Mouse (Mus musculus): ENCODE measurements around the gene Tob1. TPM values are rescaled to one million over a fixed set of nuclear protein-coding genes. Genes with fewer than 3 reads are reported as not detected.

The Tob1 gene
- polyA plus RNA-seq, 1 experiment: 33.3 TPM

DNA sequence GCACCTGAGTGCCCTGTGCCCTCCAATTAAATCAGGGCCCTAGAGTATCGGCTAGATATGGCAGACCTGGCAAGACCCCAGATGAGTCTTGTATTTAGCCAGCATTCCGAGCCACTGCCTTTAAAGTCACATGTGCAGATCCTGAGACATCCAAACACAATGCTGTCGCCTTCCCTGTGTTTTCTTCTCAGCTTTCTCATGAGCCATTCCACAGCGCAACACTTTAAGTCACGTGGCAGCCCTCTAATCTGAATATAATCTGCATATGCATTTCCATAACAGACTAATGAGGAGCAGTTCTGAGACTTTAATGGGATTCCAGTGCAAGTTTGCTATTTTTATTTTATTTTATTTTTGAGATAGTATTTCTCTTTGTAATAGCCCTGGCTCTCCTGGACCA lies 44.5 kb downstream of the Tob1 start:
- Histone ChIP-seq H3K4me1 (ENCODE audit: control insufficient read depth, insufficient read depth, low read length) (peaks cover 7% of the 10 kb centered on the region), H3K4me3 (ENCODE audit: insufficient read depth, low read length) (no peak overlapping the region)
- TF ChIP-seq CTCF (IDR thresholded peaks at IDR 0.05; ENCODE audit: borderline replicate concordance, insufficient read depth, low read length): no peak
- TF ChIP-seq POLR2A (IDR thresholded peaks at IDR 0.05; ENCODE audit: low read depth, low read length): no peak

DNA sequence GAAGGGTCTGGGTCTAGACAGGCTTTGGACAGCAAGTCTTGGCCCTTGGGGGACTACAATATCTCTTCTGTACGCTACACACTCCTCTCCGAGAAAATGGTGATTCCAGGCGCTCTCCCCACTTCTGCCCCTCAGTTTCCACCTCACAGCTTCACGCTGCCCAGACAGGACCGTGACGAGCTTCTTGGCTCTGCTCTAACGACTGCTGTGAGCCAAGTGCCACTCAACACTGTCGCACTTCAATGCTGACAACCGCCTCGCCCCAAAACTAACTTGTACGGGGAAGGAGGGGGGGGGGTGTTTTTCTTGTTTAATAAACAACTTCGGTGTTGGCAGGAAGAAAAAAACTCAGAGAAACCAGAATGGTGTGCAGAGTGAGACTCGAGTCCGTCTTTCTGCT lies 46.7 kb downstream of the Tob1 start:
- no peak for TF ChIP-seq CTCF (IDR thresholded peaks at IDR 0.05; ENCODE audit: borderline replicate concordance, insufficient read depth, low read length)
- TF ChIP-seq POLR2A (IDR thresholded peaks at IDR 0.05; ENCODE audit: low read depth, low read length): no peak
- peaks cover 7% of the 10 kb centered on the region for H3K4me1 ChIP-seq (ENCODE audit: control insufficient read depth, insufficient read depth, low read length)
- H3K4me3 ChIP-seq (ENCODE audit: insufficient read depth, low read length): no peak overlapping the region
- H3K27ac ChIP-seq (ENCODE audit: insufficient read depth, low read length): no peak overlapping the region

More for the DNA sequence above, 44.5 kb downstream of the Tob1 start:
- H3K27ac ChIP-seq (ENCODE audit: insufficient read depth, low read length): no peak overlapping the region

GRCm38 (mm10) chr11:94259814-94260213 lies 48.6 kb downstream of the Tob1 start:
- H3K4me3 ChIP-seq (ENCODE audit: insufficient read depth, low read length): no peak overlapping the region
- H3K4me1 ChIP-seq (ENCODE audit: control insufficient read depth, insufficient read depth, low read length): no peaks in the 10 kb centered on the region
- H3K27ac ChIP-seq (ENCODE audit: insufficient read depth, low read length): no peak overlapping the region
- TF ChIP-seq CTCF (IDR thresholded peaks at IDR 0.05; ENCODE audit: borderline replicate concordance, insufficient read depth, low read length): no peak
- TF ChIP-seq POLR2A (IDR thresholded peaks at IDR 0.05; ENCODE audit: low read depth, low read length): no peak

- Histone ChIP-seq H3K27ac (ENCODE audit: insufficient read depth, low read length) (no peak overlapping the region), H3K4me1 (ENCODE audit: control insufficient read depth, insufficient read depth, low read length) (no peaks in the 10 kb centered on the region), H3K4me3 (ENCODE audit: insufficient read depth, low read length) (no peak overlapping the region)
- TF ChIP-seq POLR2A (IDR thresholded peaks at IDR 0.05; ENCODE audit: low read depth, low read length): no peak
- TF ChIP-seq CTCF (IDR thresholded peaks at IDR 0.05; ENCODE audit: borderline replicate concordance, insufficient read depth, low read length): no peak
Measured at GRCm38 (mm10) chr11:94261585-94262370, 50.5 kb downstream of the Tob1 start.

Other genes starting within 250 kb of the Tob1 start
- 222 and 270 TPM in 2 replicates for gene Gm20390, start 243.2 kb upstream of the Tob1 start, polyA plus RNA-seq (2011; ENCODE audit: insufficient read length, low read depth, missing spikeins)
- gene Nme1, start 242.9 kb upstream of the Tob1 start, polyA plus RNA-seq (2011; ENCODE audit: insufficient read length, low read depth, missing spikeins): 37.8 and 43.2 TPM in 2 replicates
- 93.7 and 103 TPM in 2 replicates for gene Spag9, start 215.4 kb upstream of the Tob1 start, polyA plus RNA-seq (2011; ENCODE audit: insufficient read length, low read depth, missing spikeins)
- 0.28 and 1.1 TPM in 2 replicates for gene Wfikkn2, start 34.6 kb downstream of the Tob1 start, polyA plus RNA-seq (2011; ENCODE audit: insufficient read length, low read depth, missing spikeins)
- not detected in 2 replicates for gene Gm21885, start 70.4 kb downstream of the Tob1 start, polyA plus RNA-seq (2011; ENCODE audit: insufficient read length, low read depth, missing spikeins)
- gene Luc7l3, start 110.5 kb downstream of the Tob1 start, polyA plus RNA-seq (2011; ENCODE audit: insufficient read length, low read depth, missing spikeins): 75.7 and 88.2 TPM in 2 replicates
- 79.0 and 83.8 TPM in 2 replicates for gene Ankrd40, start 116.5 kb downstream of the Tob1 start, polyA plus RNA-seq (2011; ENCODE audit: insufficient read length, low read depth, missing spikeins)
- gene Abcc3, start 181.5 kb downstream of the Tob1 start, polyA plus RNA-seq (2011; ENCODE audit: insufficient read length, low read depth, missing spikeins): 1.9 and 3.0 TPM in 2 replicates

Data from embryonic fibroblast, embryonic 13.5 days (primary cell).